Mouse (Mus musculus): ENCODE data around the gene Tmem56. TPM values are rescaled to one million over a fixed set of nuclear protein-coding genes. Genes with fewer than 3 reads are reported as not detected.

Gene Tmem56
- polyA plus RNA-seq (2014; fragmentation: Nextera tagmentation; extraction: Ambion mirVana) = 1.2 and 1.5 TPM in 2 replicates

GRCm38 (mm10) chr3:121282998-121283397, at the start of gene Tmem56:
Tmem56 (minus strand) TSS chr3:121283098.
- H3K4me1 ChIP-seq (ENCODE audit: control insufficient read depth, insufficient read depth, low read length) = no peaks in the 10 kb centered on the region
- H3K27ac ChIP-seq (ENCODE audit: low read depth, low read length) = no peak within 1 kb of the TSS
- no peak within 1 kb of the TSS for H3K4me3 ChIP-seq (ENCODE audit: low read depth, low read length)
- no peaks in the 10 kb centered on the region for H3K27me3 ChIP-seq (ENCODE audit: control insufficient read depth, insufficient read depth, low read length)
- H3K36me3 ChIP-seq (ENCODE audit: control insufficient read depth, insufficient read depth, low read length) = no peaks in the 10 kb centered on the region
- 83% methylated on average over 4 of the region's 4 CpGs for WGBS
- H3K4me2 ChIP-seq = no peak within 1 kb of the TSS
- H3K9me3 ChIP-seq (ENCODE audit: control insufficient read depth, low read length) = no peaks in the 10 kb centered on the region
- H3K9ac ChIP-seq (ENCODE audit: low read length) = no peak within 1 kb of the TSS
- DNase-seq (ENCODE audit: low spot score, missing footprints) = no peak
- no peak for ATAC-seq (ENCODE audit: low FRiP score)

- DNase-seq (ENCODE audit: low spot score, missing footprints) (no peak), ATAC-seq (ENCODE audit: low FRiP score) (no peak)
- H3K27ac ChIP-seq (ENCODE audit: low read depth, low read length) = no peak overlapping the region
- no peak overlapping the region for H3K4me2 ChIP-seq
- H3K27me3 ChIP-seq (ENCODE audit: control insufficient read depth, insufficient read depth, low read length) = no peaks in the 10 kb centered on the region
- H3K9ac ChIP-seq (ENCODE audit: low read length) = no peak overlapping the region
- no peaks in the 10 kb centered on the region for H3K36me3 ChIP-seq (ENCODE audit: control insufficient read depth, insufficient read depth, low read length)
- H3K4me3 ChIP-seq (ENCODE audit: low read depth, low read length) = no peak overlapping the region
- H3K9me3 ChIP-seq (ENCODE audit: control insufficient read depth, low read length) = no peaks in the 10 kb centered on the region
- 76% methylated on average over 7 of the region's 7 CpGs for WGBS
- no peaks in the 10 kb centered on the region for H3K4me1 ChIP-seq (ENCODE audit: control insufficient read depth, insufficient read depth, low read length)
These were observed 47.3 kb upstream of the Tmem56 start for GRCm38 (mm10) chr3:121330244-121330646.

- no peak for ATAC-seq (ENCODE audit: low FRiP score)
- no peaks in the 10 kb centered on the region for H3K9me3 ChIP-seq (ENCODE audit: control insufficient read depth, low read length)
- WGBS = 78% methylated on average over 10 of the region's 10 CpGs
- H3K4me2 ChIP-seq = no peak overlapping the region
- H3K36me3 ChIP-seq (ENCODE audit: control insufficient read depth, insufficient read depth, low read length) = no peaks in the 10 kb centered on the region
- DNase-seq (ENCODE audit: low spot score, missing footprints) = no peak
- H3K27me3 ChIP-seq (ENCODE audit: control insufficient read depth, insufficient read depth, low read length) = no peaks in the 10 kb centered on the region
- no peak overlapping the region for H3K4me3 ChIP-seq (ENCODE audit: low read depth, low read length)
- H3K27ac ChIP-seq (ENCODE audit: low read depth, low read length) = no peak overlapping the region
- no peak overlapping the region for H3K9ac ChIP-seq (ENCODE audit: low read length)
- H3K4me1 ChIP-seq (ENCODE audit: control insufficient read depth, insufficient read depth, low read length) = no peaks in the 10 kb centered on the region
These were observed 46.7 kb upstream of the Tmem56 start for GRCm38 (mm10) chr3:121329647-121330046.

GRCm38 (mm10) chr3:121327406-121327805, 44.5 kb upstream of the Tmem56 start:
- DNase-seq (ENCODE audit: low spot score, missing footprints) = no peak
- H3K4me2 ChIP-seq = no peak overlapping the region
- no peaks in the 10 kb centered on the region for H3K4me1 ChIP-seq (ENCODE audit: control insufficient read depth, insufficient read depth, low read length)
- ATAC-seq (ENCODE audit: low FRiP score) = no peak
- no peak overlapping the region for H3K9ac ChIP-seq (ENCODE audit: low read length)
- H3K27me3 ChIP-seq (ENCODE audit: control insufficient read depth, insufficient read depth, low read length) = no peaks in the 10 kb centered on the region
- no peaks in the 10 kb centered on the region for H3K36me3 ChIP-seq (ENCODE audit: control insufficient read depth, insufficient read depth, low read length)
- no peaks in the 10 kb centered on the region for H3K9me3 ChIP-seq (ENCODE audit: control insufficient read depth, low read length)
- no peak overlapping the region for H3K4me3 ChIP-seq (ENCODE audit: low read depth, low read length)
- H3K27ac ChIP-seq (ENCODE audit: low read depth, low read length) = no peak overlapping the region
- WGBS = 93% methylated on average over 5 of the region's 5 CpGs

GRCm38 (mm10) chr3:121323371-121323770, 40.5 kb upstream of the Tmem56 start:
- DNase-seq (ENCODE audit: low spot score, missing footprints) = no peak
- no peak overlapping the region for H3K27ac ChIP-seq (ENCODE audit: low read depth, low read length)

GRCm38 (mm10) chr3:121320896-121321295, 38.0 kb upstream of the Tmem56 start:
- Histone ChIP-seq H3K4me2 (no peak overlapping the region), H3K9me3 (ENCODE audit: control insufficient read depth, low read length) (no peaks in the 10 kb centered on the region), H3K27me3 (ENCODE audit: control insufficient read depth, insufficient read depth, low read length) (no peaks in the 10 kb centered on the region), H3K4me3 (ENCODE audit: low read depth, low read length) (no peak overlapping the region), H3K36me3 (ENCODE audit: control insufficient read depth, insufficient read depth, low read length) (no peaks in the 10 kb centered on the region), H3K27ac (ENCODE audit: low read depth, low read length) (no peak overlapping the region), H3K9ac (ENCODE audit: low read length) (no peak overlapping the region), H3K4me1 (ENCODE audit: control insufficient read depth, insufficient read depth, low read length) (no peaks in the 10 kb centered on the region)
- no peak for ATAC-seq (ENCODE audit: low FRiP score)
- DNase-seq (ENCODE audit: low spot score, missing footprints) = no peak
- 61% methylated on average over 1 of the region's 1 CpGs for WGBS

More at GRCm38 (mm10) chr3:121323371-121323770, 40.5 kb upstream of the Tmem56 start:
- 96% methylated on average over 15 of the region's 15 CpGs for WGBS
- Histone ChIP-seq H3K4me3 (ENCODE audit: low read depth, low read length) (no peak overlapping the region), H3K9ac (ENCODE audit: low read length) (no peak overlapping the region), H3K9me3 (ENCODE audit: control insufficient read depth, low read length) (no peaks in the 10 kb centered on the region), H3K4me2 (no peak overlapping the region), H3K4me1 (ENCODE audit: control insufficient read depth, insufficient read depth, low read length) (no peaks in the 10 kb centered on the region), H3K36me3 (ENCODE audit: control insufficient read depth, insufficient read depth, low read length) (no peaks in the 10 kb centered on the region), H3K27me3 (ENCODE audit: control insufficient read depth, insufficient read depth, low read length) (no peaks in the 10 kb centered on the region)
- ATAC-seq (ENCODE audit: low FRiP score) = no peak

- H3K4me1 ChIP-seq (ENCODE audit: control insufficient read depth, insufficient read depth, low read length) = no peaks in the 10 kb centered on the region
- DNase-seq (ENCODE audit: low spot score, missing footprints) = no peak
- WGBS = 93% methylated on average over 6 of the region's 6 CpGs
- no peaks in the 10 kb centered on the region for H3K27me3 ChIP-seq (ENCODE audit: control insufficient read depth, insufficient read depth, low read length)
- H3K4me3 ChIP-seq (ENCODE audit: low read depth, low read length) = no peak overlapping the region
- H3K4me2 ChIP-seq = no peak overlapping the region
- H3K27ac ChIP-seq (ENCODE audit: low read depth, low read length) = no peak overlapping the region
- H3K9me3 ChIP-seq (ENCODE audit: control insufficient read depth, low read length) = no peaks in the 10 kb centered on the region
- ATAC-seq (ENCODE audit: low FRiP score) = no peak
- H3K9ac ChIP-seq (ENCODE audit: low read length) = no peak overlapping the region
- H3K36me3 ChIP-seq (ENCODE audit: control insufficient read depth, insufficient read depth, low read length) = no peaks in the 10 kb centered on the region
These were observed 37.0 kb upstream of the Tmem56 start for GRCm38 (mm10) chr3:121319906-121320305.

- no peaks in the 10 kb centered on the region; the same call in 1 of the 2 replicates for H3K4me1 ChIP-seq (ENCODE audit: control insufficient read depth, insufficient read depth, low read length)
- H3K9me3 ChIP-seq (ENCODE audit: control insufficient read depth, low read length) = no peaks in the 10 kb centered on the region
- H3K27ac ChIP-seq (ENCODE audit: low read depth, low read length) = no peak overlapping the region
- DNase-seq (ENCODE audit: low spot score, missing footprints) (no peak), ATAC-seq (ENCODE audit: low FRiP score) (no peak)
- H3K9ac ChIP-seq (ENCODE audit: low read length) = no peak overlapping the region
- H3K4me2 ChIP-seq = no peak overlapping the region
- H3K36me3 ChIP-seq (ENCODE audit: control insufficient read depth, insufficient read depth, low read length) = no peaks in the 10 kb centered on the region
- WGBS = 96% methylated on average over 7 of the region's 7 CpGs
- no peak overlapping the region for H3K4me3 ChIP-seq (ENCODE audit: low read depth, low read length)
- H3K27me3 ChIP-seq (ENCODE audit: control insufficient read depth, insufficient read depth, low read length) = no peaks in the 10 kb centered on the region
These were observed 32.6 kb upstream of the Tmem56 start for GRCm38 (mm10) chr3:121315498-121315897.

- no peak overlapping the region for H3K4me3 ChIP-seq (ENCODE audit: low read depth, low read length)
- no peak for DNase-seq (ENCODE audit: low spot score, missing footprints)
- H3K9me3 ChIP-seq (ENCODE audit: control insufficient read depth, low read length) = no peaks in the 10 kb centered on the region
- WGBS = 91% methylated on average over 6 of the region's 6 CpGs
- no peaks in the 10 kb centered on the region for H3K36me3 ChIP-seq (ENCODE audit: control insufficient read depth, insufficient read depth, low read length)
- no peaks in the 10 kb centered on the region; the same call in 1 of the 2 replicates for H3K4me1 ChIP-seq (ENCODE audit: control insufficient read depth, insufficient read depth, low read length)
- no peak overlapping the region for H3K4me2 ChIP-seq
- H3K27ac ChIP-seq (ENCODE audit: low read depth, low read length) = no peak overlapping the region
- ATAC-seq (ENCODE audit: low FRiP score) = no peak
- no peaks in the 10 kb centered on the region for H3K27me3 ChIP-seq (ENCODE audit: control insufficient read depth, insufficient read depth, low read length)
- no peak overlapping the region for H3K9ac ChIP-seq (ENCODE audit: low read length)
These were observed 31.3 kb upstream of the Tmem56 start for GRCm38 (mm10) chr3:121314149-121314548.
